Mouse (Mus musculus): Measurements from ENCODE around the gene Bpnt1.
A peak's percentile ranks its signal among the peaks of the same experiment; 100 is the strongest.

Bpnt1 gene

DNA sequence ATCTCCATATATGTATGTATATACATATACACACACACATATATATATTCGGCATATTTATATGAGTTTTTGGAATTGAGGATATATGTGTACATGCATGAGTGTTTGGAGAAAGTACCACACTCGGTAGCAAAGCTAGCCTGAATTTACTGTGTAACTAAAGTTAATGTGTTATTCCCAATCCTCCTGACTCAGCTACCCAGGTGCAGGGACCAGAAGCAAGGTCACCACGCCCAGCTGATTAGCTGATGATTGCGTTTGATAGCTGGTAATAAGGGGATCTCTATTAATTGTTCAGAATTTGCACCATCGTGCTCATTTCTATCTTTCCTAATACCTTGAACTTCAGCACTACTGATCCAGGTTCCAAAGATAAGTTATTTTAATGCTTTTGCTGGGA is 1.7 kb downstream of the Bpnt1 start:
- peak; percentile 28 for DNase-seq

DNA sequence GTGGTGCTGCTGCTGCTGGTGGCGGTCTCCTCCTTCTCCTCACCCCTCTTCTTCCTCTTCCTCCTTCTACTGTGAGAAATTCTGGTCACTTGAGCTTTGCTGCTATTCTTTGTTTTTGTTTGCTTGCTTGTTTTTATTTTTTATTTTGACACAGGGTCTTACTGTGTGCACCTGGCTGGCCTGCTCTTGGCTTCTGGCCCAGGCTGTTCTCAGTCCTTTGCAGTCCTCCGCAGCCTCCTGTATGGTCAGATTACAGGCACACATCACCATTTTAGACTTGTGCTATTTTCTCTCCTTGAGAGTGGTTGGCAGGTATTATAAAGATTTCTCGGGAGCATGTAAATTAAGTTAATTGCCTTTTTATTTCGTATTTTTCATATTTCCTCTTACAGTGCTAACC is 2.2 kb downstream of the Bpnt1 start:
- DNase-seq: no peak

DNA sequence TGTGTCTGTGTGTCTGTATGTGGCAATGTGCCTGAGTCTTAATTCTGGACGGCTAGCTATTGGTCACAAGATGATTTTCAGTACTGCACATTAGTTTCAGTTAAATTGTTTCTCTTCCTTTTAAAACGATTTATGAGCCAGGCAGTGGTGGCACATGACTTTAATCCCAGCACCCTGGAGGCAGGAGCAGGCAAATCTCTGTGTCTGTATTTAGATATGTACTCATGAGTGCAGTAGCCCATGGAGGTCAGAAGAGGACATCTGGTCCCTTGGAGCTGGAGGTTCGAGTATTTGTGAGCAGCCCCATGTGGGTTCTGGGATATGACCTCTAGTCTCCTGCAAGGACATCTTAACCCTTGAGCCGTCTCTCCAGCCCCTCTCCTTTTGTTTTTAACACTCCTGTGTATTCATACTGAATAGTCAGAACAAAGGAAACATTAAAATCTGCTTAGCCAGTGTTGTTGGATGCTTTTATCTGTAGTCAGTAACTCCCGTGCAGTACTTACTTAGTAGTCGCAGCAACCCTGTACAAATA is 3.3 kb downstream of the Bpnt1 start:
- peak; percentile 66 for DNase-seq

DNA sequence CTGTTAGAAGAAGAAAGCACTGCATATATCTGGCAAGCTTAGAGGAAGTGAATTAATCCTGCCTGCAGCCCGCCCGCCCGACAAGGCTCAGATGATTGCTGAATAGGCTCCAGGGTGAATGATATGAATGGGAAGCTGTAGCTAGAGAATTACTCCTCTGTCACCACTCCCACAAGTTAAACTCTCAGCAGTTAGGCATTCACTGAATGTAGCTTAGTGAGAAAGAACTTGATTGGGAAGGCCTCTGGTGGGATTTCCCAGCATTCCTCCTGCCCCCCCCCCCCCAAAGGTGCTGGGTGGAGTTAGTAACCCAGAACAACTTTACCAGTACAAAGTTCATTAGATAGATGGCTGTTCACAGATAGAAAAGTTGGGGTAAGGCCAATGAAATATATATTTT is 4.6 kb downstream of the Bpnt1 start:
- no peak for DNase-seq

DNA sequence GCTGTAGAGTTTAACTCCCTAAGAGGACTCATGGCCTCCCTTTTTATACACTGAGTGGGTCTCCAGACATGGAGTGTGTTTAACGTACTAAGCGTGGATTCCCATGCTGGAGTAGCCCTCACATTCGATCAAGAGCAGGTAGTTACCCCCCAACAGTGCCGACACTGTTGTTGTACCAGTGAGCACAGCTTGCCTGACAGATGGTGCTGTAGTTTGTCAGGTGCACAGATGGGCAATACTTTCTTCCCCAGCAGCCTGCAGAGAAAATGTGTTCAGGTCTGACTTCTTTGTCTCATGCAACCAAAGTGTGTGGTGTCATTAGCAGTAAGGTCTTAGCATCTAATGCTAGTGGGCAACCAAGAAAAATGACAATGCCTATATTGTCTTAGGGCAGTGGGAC is 10.5 kb downstream of the Bpnt1 start:
- DNase-seq: no peak

DNA sequence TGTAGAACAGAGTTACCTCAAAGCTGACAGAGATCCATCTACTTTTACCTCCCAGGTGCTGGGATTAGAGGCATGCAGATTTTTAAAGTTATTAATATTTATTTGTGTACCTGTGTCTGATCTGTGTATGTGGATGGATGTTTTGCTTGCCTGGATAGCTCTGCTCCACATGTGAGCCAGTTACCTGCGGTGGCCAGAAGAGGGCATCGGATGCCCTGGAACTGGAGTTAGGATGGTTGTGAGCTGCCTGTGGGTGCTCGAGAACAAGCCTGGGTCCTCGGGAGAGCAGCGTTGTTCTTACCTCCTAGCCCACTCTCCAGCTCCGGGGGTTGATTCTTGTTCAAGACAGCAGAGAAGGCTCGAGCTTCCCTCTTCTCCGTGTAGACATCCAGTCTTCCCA is 11.5 kb downstream of the Bpnt1 start:
- no peak for DNase-seq

DNA sequence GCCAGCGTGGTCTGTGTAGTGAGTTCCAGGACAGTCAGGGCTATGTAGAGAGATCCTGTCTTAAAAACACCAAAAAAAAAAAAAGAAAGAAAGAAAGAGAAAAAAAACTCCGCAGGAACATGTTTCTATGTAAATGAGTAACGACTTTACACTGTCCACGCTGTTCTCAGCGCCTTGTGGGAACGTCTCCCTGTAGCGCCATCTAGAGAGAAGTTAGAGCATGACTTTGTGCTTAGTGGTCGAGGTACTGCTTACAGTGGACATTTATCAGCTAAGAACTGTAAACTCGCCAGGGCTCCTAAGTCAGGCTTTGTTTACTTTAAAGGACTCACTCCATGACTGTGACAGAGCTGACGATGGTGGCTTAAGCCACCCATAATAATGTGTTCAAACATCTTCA is 14.2 kb downstream of the Bpnt1 start:
- no peak for DNase-seq

DNA sequence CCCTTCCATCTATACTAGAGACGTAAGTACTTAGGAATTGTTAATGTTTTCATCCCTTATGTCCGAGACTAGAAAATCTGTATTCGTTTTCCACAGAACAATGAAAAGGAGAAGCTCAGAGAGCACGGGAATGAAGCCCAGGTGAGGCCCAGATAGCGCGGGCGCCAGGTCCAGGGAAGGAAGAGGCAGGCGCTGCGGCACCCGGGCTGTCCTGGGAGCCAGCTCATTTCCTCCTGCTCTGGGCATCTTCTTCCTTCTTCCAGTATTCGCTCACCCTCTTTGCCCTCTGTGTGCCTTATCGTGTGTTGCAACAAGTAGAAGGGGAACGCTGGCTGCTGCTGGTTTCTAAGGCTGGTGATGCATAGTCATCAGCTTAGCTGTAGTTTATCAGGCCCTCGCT is 17.8 kb downstream of the Bpnt1 start:
- no peak for DNase-seq

DNA sequence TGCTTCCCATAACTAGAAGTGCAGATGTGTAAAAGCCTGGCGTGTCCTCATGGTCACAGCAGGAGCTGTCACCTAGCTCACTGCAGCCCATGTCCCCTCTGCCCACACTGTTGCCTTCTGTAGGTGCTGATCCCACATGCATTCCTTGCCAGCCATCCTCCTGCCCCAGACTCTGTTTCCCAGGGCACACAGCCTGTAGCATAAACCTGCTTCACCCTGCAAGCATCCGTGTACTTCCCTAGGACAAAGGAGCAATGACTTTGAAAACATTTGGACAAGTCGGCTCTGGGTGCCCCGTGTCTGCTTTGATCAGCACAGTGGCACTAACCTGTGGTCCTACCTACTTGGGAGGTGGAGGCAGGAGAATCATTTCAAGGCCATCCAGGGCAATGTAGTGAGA is 18.7 kb downstream of the Bpnt1 start:
- no peak for DNase-seq

DNA sequence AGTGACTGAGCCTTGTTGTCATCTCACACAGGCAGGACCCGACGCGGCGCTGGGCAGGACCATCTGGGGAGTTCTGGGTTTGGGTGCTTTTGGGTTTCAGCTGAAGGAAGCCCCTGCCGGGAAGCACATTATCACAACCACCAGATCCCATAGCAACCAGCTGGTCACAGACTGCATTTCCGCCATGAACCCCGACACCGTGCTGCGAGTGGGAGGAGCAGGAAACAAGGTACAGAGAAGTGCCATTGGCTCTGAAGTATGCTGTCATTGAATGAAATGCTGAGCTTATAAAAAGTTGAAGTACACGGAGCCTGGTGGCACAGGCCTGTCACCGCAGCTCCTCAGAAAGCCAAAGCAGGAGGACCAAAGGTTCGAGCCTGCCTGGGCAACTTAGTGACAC is 20.2 kb downstream of the Bpnt1 start:
- DNase-seq: no peak

DNA sequence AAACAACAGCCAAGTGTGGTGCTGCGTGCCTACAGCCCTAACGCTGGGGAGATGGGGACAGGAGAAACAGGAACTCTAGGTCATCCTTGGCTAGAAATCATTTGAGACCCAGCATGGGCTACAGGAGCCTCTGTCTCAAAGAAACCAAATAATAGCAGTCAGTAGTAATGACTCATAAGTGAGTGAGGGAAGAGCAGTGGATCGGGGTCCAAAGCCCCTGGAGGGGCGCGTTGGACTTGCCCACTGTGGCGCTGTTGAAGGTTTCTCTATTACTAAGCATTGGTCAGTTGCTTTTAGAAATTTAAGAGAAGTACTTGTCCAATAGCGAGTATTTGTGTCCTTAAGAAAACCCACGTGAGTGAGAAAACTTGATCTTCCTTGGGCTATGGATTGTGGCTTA is 21.4 kb downstream of the Bpnt1 start:
- no peak for DNase-seq

DNA sequence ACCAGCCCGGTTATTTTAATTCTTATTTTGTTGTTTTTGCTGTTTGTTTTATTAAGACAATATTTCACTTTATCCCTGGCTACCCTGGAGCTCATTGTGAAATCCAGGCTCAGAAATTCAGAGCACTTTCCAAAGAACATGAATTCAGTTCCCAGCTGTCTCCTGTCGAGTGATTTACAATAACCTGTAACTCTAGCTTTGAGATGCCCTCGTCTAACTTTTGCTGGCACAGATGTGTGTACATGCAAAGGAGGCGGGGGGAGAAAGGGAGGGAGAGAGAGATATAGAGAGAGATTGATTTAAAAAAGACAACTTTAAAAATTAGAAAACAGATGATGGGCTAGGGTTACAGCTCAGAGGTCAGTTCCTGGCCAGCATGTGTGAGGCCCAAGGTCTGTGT is 22.8 kb downstream of the Bpnt1 start:
- no peak for DNase-seq

DNA sequence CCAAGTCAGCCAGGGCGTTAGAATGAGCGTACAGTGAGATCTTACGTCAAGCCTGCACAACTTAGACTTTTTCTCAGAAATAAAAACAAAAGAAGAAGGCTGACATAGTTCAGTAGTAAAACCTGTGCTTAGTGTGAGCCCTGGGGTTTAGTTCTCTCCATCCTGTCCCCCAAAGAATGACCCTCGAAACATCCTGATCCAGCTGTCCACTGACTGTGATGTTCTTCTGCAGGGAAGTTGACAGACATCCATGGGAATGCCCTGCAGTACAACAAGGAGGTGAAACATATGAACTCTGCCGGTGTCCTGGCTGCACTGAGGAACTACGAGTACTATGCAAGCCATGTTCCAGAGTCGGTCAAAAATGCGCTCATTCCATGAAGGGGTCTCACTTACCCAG is 24.3 kb downstream of the Bpnt1 start:
- DNase-seq: no peak

DNA sequence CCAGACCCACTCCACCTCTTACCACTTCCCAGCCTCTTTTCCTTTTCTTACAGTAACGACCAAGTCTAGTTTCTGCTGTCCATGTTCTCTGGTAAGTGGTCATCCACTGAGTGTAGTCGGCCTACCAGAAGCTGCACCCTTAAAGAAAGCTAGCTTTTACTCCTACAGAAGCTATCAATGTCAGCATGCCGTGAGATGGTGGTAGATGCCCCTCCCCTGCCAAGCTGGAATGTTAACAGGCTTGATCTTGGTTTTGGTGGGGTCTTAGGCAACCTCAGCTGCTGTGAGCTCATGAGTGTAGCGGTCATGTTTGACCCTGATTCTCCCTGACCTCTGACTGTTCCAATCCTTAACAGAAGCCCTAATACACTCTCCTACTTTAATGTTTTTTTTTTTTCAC is 26.3 kb downstream of the Bpnt1 start:
- DNase-seq: no peak

DNA sequence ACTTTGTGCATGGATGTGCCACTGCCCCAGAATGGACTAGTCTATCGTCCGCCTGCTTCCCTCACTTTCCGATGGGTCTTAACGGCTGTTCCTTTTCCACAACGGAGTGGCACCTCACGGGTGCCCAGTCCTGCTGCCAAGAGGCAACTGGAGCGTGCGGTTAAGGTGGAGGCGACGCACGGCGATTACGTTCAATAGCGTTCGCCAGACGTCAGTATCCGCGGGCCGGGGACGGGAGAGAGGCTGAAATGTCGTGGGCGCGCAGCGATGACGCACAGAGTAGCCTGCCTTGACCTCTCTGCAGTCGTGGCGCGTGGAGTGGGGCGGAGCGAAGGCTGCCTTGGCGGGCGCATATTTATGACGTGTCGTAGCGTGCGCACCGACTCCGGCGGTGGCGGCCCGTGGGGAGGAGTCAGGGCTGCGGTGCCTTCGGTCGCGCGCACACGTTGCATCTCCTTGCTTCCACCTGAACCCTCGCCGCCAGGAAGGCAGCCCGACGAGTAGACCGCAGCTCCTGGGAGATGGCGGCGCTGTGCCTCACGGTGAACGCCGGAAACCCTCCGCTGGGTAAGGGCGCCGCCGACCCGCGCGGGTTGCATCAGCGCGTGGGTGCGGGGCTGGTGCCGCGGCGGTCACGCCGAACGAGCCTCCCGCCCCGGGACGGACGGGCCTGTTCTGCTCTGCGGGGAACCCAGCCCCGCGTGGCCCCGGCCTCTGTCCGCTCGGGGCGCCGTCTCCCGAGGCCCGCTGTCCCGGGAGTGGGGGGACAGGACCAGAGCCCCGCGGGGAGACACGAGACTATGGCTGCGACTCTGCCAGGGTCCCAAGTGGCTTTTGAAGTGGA is 30.9 kb downstream of the Bpnt1 start, which contains the start of gene Eprs:
TSS of gene Eprs (plus strand) at position 368 of the 844 bp plus-strand sequence.
- DNase-seq: peak; percentile 98

DNA sequence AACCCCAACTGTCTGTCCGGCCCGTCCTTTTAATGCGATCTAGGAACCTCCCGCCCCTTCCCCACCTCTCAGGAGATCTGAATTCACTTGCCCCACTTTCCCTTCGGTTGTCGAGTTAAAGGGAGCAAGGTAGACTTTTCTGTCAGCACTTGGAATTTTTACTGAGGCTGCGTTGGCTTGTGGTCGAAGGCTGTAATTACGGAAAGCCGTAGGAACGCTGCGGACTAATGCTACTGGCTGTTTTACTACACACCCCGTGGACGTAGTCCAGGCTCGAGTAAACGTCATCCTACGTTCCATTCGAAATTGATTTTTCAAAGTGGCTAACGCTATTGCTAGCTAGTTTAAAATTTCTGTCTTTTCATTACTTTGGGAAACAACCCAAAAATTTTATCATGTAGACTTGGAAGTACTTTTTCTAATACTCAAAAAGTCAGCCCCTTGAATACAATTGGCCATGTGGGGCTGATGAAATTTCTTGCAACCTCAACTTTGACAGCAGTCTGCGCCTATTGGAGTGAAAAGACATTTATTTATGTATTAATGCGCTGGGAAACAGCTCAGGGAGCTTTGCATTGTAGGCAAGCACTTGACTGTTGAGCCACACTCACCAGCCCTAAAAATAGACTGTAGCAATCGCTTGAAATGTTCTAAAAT is 31.7 kb downstream of the Bpnt1 start:
- peak; percentile 55 for DNase-seq

DNA sequence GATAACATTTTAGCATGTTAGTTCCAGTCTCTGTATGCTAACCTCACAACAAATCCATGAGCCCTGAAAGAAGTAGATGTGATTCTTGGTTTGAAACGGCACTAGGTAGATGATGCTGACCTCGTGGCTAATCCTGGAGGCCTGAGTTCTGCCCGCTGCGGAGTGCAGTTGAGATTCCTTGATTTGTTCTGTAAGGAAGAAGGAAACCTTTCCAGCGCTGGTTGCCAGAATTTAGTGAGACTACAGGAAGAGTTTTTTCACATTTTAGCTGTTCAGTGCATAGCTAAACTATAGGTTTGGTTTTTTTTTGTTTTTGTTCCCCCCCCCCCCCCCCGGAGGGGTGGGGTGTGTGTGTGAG is 32.2 kb downstream of the Bpnt1 start:
- DNase-seq: no peak

DNA sequence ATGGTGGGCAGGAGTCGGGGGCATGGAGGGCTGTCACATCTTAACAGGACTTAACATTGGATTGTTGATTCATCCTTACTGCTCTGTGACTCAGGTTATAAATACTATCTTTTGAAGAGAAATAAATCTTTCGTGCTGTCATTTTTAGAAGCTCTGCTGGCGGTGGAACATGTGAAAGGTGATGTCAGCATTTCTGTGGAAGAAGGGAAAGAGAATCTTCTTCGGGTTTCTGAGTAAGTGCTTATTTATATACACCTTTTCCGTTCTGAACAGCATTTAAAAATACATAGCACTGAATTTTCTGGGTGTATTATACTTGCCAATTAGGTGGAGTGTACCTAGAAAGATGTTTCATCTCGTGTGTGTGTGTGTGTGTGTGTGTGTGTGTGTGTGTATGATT is 35.4 kb downstream of the Bpnt1 start:
- DNase-seq: no peak

DNA sequence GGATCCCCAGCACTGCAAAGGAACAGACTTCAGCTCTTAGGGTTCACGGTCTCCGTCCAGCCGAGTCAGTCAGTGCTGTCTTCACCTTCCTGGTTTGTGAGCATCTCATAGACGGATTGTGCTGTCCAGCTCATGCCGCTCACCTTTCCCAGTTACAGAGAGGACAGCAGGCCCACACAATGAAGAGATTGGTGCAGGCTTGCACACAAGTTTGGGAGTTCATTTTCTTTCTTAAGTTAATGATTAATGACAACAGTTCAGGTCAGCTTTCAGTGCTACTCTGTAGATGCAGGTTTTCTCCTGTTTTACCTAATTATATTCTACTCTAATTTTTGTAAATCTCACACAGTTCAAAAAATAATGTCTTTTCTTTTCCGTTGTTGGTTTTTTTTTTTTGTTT is 38.0 kb downstream of the Bpnt1 start:
- DNase-seq: peak; percentile 19

DNA sequence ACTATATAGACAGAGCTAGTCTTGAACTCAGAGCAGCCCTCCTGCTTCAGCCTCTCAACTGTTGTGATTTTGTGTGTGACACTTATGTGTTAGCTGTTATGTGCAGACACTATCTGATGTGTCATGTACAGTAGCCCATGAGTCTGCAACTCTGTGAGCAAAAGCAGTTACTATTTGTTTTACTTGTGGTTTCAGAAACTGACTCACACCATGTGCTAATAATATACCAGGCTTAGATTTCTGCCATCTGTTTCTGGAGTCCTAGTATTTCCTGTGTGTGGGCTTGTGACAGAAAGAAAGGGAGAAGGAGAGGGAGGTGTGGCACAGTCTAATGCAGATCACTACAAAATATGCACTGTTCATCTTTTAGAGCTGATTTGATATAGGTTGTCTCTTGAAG is 44.4 kb downstream of the Bpnt1 start:
- no peak for DNase-seq

DNA sequence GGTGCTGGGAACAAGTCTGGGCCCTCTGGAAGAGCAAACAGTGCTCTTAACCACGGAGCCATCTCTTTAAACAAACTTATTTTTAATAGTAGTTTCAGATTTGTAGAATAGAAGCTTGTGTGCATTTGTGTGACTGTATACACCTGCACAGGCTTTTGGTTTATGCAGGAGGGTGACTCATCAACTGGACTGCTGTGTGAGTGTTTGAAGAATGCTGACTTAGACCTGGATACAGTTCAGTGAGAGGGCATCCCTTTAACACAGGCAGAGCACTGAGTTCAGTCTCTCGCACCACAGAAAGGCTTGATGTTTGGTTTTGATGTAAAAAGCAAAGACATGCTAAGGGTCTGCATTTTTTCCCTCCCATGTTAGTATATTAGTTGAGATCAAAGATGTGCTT is 45.5 kb downstream of the Bpnt1 start:
- DNase-seq: no peak

DNA sequence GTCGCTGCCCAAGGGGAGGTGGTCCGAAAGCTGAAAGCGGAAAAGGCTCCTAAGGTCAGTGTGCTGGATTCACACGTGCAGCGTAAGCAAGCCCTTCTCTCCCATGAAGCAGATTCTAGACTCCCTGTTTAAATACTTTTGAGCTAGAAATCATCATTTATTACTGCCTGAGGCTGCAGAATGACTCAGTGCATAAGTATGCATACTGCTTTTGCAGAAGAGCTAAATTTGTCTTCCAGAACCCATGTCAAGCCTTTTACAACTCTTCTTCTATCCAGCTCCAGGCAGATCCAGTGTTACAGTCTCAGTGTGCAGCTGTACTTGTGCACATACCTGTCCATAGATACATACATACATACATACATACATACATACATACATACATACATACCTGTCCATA is 69.7 kb downstream of the Bpnt1 start:
- no peak for DNase-seq

DNA sequence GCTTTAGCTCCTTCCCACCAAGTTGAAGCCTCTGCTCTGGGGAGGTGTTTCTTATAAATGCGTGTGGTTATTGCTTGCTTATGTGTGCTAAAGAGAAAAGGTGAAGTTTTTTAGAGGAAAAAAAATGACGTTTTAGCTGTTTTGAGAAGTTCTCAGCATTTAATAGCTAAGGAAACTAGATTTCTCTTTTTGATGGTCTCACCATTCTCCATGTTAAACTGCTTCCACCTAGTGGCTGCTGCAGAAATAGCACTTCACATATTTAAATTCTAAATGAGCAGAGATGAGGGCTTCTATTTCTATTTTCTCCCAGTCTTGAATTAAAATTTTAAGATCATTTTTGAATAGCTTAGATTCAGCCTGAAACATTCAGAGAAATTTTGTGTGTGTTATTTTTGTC is 72.1 kb downstream of the Bpnt1 start:
- DNase-seq: no peak

DNA sequence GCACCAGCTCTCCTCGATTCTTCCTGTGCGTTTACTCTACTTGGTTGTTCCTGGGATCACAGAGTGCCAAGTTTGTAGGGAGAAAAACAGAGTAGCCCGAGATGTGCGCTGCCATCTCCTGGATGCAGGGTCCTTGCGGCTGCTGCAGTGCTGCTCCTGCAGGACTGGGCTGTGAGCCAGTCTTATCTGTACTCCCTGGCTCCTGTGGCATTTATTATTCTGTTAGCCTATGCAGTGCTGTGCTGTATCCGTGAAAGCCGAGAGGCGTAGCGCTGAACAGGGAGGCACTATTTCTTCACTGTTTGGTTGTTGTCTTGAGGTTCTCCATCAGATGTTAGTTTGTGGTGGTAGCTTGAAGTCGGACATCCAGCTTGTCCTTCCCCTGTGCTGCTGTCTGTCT is 74.0 kb downstream of the Bpnt1 start:
- no peak for DNase-seq

All from kidney, adult 11 months (tissue).